Mouse (Mus musculus): ENCODE data around the gene F2r.

Gene F2r

GRCm38 (mm10) chr13:95595921-95596320 is 22.4 kb downstream of the F2r start:
- no peak for DNase-seq (ENCODE audit: low spot score in 2 of 2)

- DNase-seq (ENCODE audit: low spot score in 2 of 2) = no peak
Measured at GRCm38 (mm10) chr13:95595411-95595810, 22.9 kb downstream of the F2r start.

GRCm38 (mm10) chr13:95592860-95593259 is 25.4 kb downstream of the F2r start:
- no peak for DNase-seq (ENCODE audit: low spot score in 2 of 2)

GRCm38 (mm10) chr13:95591606-95592005 is 26.7 kb downstream of the F2r start:
- no peak for DNase-seq (ENCODE audit: low spot score in 2 of 2)

GRCm38 (mm10) chr13:95587628-95588027 is 30.7 kb downstream of the F2r start:
- DNase-seq (ENCODE audit: low spot score in 2 of 2) = no peak

- DNase-seq (ENCODE audit: low spot score in 2 of 2) = no peak
Measured at GRCm38 (mm10) chr13:95584898-95585297, 33.4 kb downstream of the F2r start.

- DNase-seq (ENCODE audit: low spot score in 2 of 2) = no peak
Measured at GRCm38 (mm10) chr13:95583237-95584189, 34.8 kb downstream of the F2r start.

GRCm38 (mm10) chr13:95581850-95582249 is 36.4 kb downstream of the F2r start:
- DNase-seq (ENCODE audit: low spot score in 2 of 2) = no peak

GRCm38 (mm10) chr13:95578016-95578697 is 40.1 kb downstream of the F2r start:
- DNase-seq (ENCODE audit: low spot score in 2 of 2) = no peak

DNA sequence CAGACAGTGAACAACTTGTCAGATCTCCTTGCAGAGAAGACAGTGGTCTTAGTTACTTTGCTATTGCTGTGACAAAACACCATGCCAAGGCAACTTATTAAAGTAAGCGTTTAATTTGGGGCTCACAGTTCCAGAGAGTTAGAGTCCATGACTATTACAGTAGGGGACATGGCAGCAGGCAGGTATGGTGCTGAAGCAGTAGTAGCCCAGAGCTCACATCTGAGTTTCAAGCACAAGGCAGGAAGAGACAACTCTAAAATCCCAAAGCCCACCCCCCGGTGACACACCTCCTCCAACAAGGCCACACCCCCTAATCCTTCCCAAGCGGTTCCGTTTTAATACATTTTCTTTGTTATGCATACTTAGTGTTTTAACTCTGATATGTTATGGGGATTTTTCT is 47.4 kb downstream of the F2r start:
- DNase-seq (ENCODE audit: low spot score in 2 of 2) = no peak

DNA sequence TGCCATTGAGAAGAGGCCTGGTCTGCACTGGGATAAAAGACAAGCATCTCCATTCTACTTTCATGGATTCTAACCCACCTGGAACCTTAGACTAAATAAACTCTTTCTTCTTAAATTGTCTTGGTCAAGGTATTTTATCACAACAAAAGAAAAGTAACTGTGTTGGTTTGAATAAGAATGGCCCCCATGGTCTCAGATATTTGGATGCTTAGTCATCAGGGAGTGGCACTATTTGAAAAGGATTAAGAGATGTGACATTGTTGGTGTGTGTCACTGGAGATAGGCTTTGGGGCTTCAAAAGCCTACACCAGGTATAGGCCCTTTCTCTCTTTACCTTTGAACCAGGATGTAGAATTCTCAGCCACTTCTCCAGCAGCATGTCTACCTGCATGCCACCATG is 49.0 kb downstream of the F2r start:
- DNase-seq (ENCODE audit: low spot score in 2 of 2) = no peak

DNA sequence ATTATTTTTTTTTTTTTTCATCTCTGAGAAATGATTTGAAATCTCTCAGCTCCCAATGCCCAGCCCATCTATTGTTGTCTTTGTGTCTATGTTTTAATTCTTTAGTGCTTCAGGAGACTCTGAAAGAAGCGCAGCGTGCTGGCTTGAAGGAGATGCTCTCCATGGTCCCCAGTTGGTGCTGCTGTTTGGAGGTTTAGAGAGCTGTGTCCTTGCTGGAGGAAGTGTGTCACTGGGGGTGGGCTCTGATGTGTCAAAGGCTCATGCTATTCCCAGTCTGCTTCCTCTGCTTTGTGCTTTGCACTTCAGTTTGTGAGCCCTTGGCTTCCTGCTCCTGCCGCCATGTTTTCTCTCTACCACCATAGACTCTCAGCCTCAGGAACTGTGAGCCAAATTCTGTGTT is 50.0 kb downstream of the F2r start:
- no peak for DNase-seq (ENCODE audit: low spot score in 2 of 2)

GRCm38 (mm10) chr13:95566841-95567551 is 51.3 kb downstream of the F2r start:
- no peak for DNase-seq (ENCODE audit: low spot score in 2 of 2)

DNA sequence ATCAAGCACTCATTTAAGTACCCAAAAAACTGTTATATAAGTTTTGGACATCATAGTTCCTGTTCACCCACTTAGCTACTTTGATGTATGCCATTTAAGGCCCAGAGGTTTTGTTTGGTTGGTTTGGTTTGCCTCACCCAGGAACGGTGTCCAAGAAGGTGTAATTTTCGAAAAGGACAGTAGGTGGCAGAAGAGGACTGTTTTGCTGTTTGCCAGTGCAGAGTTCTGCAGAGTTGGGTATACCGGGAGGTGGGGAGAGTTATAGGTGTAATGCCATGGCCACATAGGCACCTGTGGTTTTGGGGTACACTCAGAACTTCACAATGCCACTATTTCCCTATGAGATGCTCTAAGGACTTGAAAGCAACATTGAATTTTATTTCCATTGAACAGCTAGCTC is 54.6 kb downstream of the F2r start:
- DNase-seq (ENCODE audit: low spot score in 2 of 2) = peak; percentile 8 to 81

DNA sequence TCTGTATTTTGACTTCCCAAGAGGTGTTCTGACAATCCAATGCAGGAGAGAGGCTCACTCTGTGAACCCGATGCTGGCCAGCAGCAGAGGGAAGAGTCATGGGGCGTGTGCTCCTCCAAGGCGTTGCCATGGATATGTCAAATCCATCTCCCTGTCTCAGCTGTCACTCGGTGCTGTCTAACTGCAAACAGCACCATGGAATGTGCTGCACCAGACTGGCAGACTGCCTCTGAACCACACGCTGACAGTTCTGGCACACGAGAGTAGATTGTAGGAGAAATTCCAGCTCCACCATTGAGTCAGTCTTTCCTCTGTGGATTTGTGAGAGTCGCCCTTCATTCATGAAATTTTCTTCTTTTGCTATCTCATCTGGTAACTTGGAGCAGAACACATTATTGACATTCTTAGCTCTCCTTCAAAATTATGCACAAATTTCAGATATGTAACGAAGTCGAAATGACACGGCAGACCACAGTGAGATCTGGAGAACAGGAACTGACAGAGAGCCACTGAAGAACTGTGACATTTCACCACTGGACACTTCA is 55.1 kb downstream of the F2r start:
- no peak for DNase-seq (ENCODE audit: low spot score in 2 of 2)

DNA sequence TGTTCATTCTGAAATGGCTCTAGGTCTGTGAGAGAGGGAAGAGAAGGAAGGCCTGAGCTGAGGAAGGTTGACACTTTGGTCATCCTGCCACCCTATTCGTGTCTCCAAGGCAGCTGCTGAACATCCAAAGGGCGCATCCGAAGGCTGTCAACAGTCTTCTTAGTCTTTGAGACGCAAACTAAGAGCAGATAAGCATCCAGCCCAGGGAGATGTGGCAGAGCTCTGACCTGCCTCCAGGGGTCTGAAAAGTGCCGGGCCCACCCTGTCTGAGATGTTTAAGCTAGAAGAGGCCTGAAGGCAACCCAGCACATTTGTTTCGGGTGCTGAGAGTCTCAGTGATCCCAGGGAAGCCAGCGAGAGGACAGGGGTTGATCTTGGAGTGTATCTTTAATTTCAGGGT is 61.0 kb downstream of the F2r start:
- DNase-seq (ENCODE audit: low spot score in 2 of 2) = no peak

DNA sequence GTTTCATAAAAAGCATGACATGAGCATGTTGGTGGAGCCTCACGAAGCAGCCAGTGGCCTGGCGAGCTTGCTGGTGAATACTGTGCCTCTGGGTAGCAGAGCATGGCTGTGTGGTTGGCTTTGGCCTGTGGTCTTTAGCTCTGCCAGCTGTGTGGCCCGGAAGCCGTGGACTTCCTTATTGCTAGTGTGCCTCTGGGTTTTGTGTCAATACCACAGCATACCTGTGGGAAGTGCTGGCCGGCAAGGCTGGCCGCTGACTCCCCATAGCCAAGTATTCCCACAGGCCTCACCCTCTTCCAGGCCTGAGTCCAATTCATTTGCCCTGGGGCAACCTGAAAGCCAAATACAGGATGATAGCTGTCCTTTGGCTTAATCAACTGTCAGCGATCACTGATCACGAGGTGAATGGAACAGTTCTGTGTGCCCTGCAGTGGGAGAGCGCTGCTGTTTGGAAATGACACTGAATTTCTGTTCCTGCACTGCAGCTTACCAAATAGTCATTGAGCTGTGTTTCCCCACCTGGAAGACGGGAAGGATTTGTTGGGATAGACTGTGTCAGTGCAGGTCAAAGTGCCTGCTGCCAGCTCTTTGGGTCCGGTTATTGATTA is 64.3 kb downstream of the F2r start:
- DNase-seq (ENCODE audit: low spot score in 2 of 2) = no peak
